Mouse (Mus musculus) liver, embryonic 14.5 days (tissue): ENCODE results near the gene Slc38a10.

Experiments used
- CTCF ChIP-seq: IDR thresholded peaks from 2 replicates; pipeline ENCODE4 v1.5.1; 2016; ENCODE audit warnings: antibody characterized with exemption, low read depth, control low read depth
- EP300 ChIP-seq: IDR thresholded peaks from 2 replicates; pipeline ENCODE4 v1.6.1; 2016; ENCODE audit warnings: antibody characterized with exemption, low read depth

DNA sequence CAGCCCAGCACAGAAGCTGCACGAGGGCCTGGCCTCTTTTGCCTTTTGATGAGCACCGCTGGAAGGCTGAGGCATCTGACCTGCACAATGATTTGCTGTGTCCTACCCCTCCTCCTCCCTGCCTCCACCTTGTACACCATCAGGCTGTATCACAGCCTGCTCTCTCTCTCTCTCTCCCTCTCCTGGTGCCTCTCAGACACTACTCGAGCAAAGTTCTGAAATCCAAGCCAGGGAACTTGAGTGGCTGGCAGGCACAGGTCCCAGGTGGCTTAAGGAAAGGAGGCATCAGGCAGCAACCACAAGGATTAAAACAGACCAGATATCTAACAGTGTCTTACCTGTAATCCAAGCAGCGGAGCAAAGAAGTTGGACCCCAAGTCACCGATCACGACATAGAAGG, 10.9 kb downstream of the Slc38a10 start:
- TF ChIP-seq EP300 (no peak), CTCF (no peak)
